Mouse (Mus musculus): ENCODE data around the gene Krt14. TPM values are rescaled to one million over a fixed set of nuclear protein-coding genes. Genes with fewer than 3 reads are reported as not detected.
"Not testable (repeated sequence)": the region's sequence is repeated elsewhere in the genome, so short reads cannot be mapped to it uniquely, and the experiment has no call there.

Gene Krt14
- 8.9 and 10.0 TPM in 2 replicates for polyA plus RNA-seq (2015; fragmentation: Nextera tagmentation; extraction: Ambion mirVana)

DNA sequence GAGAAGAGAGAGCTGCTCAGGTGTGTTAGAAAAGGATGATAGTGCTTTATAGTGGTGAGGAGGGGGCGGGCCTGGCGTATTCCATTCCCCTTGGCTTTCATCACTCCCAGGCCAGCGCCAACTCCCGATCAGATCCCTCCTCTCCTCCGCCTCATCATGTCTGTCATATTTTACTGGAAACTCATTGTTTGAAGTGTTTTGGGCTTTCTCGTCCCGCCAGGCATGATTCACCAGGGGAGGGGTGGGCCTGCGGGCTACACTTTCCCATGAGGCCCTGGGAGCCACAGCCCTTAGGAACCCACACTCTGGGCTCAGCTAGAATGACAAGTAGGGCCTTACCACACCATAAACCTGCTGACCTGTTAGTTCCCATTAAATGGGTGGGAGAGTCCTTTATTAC is at the start of gene Krt14:
Gene Krt14, minus strand, starts transcription at position 51 of the 400 bp plus-strand sequence.
- Histone ChIP-seq H3K4me3 (ENCODE audit: low read depth, low read length) (no peak within 1 kb of the TSS), H3K9ac (ENCODE audit: low read depth, low read length) (no peak within 1 kb of the TSS), H3K36me3 (ENCODE audit: control insufficient read depth, insufficient read depth) (no peaks in the 10 kb centered on the region), H3K27me3 (replicated peaks; ENCODE audit: control insufficient read depth, insufficient read depth, low read length) (no peaks in the 10 kb centered on the region; the same call in 1 of the 2 replicates), H3K9me3 (ENCODE audit: control insufficient read depth) (no peaks in the 10 kb centered on the region), H3K4me2 (replicated peaks; ENCODE audit: low read depth) (peak within 1 kb of the TSS; percentile 27; the same call in 1 of the 2 replicates), H3K27ac (ENCODE audit: low read depth, low read length) (no peak within 1 kb of the TSS), H3K4me1 (replicated peaks; ENCODE audit: control insufficient read depth, insufficient read depth, low read length) (no peaks in the 10 kb centered on the region)
- TF ChIP-seq CTCF (IDR thresholded peaks at IDR 0.05; ENCODE audit: low read depth) = no peak
- 80% methylated on average over 8 of the region's 8 CpGs for WGBS
- no peak for ATAC-seq

DNA sequence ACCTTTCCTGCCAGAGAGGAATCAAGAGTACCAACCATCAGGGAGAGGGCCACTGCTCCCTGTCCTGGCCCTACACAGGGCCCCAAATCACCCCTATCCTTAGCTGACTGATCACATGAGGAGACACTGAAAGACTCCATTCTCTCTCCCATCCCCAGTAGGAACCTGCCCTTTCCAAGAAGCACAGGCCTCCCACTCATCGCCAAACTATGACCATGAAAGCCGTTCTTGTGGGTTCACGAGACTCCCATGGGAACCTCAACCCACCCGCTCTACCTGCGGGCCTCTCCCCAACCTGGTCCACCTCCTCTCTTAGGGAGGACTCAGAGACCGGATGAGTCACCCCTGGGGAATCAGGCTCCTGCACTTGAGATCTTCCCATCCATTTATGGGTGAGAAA is 48.2 kb upstream of the Krt14 start:
- H3K9me3 ChIP-seq (ENCODE audit: control insufficient read depth) = no peaks in the 10 kb centered on the region
- H3K4me2 ChIP-seq (replicated peaks; ENCODE audit: low read depth) = no peak overlapping the region
- no peak overlapping the region for H3K4me3 ChIP-seq (ENCODE audit: low read depth, low read length)
- no peak overlapping the region for H3K27ac ChIP-seq (ENCODE audit: low read depth, low read length)
- H3K36me3 ChIP-seq (ENCODE audit: control insufficient read depth, insufficient read depth) = no peaks in the 10 kb centered on the region
- ATAC-seq = no peak
- H3K9ac ChIP-seq (ENCODE audit: low read depth, low read length) = no peak overlapping the region
- no peak for TF ChIP-seq CTCF (IDR thresholded peaks at IDR 0.05; ENCODE audit: low read depth)
- no peaks in the 10 kb centered on the region for H3K4me1 ChIP-seq (replicated peaks; ENCODE audit: control insufficient read depth, insufficient read depth, low read length)
- 90% methylated on average over 6 of the region's 6 CpGs for WGBS
- H3K27me3 ChIP-seq (replicated peaks; ENCODE audit: control insufficient read depth, insufficient read depth, low read length) = 0 out of 2 replicates have a peak, but pooled peaks cover 4% of the 10 kb centered on the region

DNA sequence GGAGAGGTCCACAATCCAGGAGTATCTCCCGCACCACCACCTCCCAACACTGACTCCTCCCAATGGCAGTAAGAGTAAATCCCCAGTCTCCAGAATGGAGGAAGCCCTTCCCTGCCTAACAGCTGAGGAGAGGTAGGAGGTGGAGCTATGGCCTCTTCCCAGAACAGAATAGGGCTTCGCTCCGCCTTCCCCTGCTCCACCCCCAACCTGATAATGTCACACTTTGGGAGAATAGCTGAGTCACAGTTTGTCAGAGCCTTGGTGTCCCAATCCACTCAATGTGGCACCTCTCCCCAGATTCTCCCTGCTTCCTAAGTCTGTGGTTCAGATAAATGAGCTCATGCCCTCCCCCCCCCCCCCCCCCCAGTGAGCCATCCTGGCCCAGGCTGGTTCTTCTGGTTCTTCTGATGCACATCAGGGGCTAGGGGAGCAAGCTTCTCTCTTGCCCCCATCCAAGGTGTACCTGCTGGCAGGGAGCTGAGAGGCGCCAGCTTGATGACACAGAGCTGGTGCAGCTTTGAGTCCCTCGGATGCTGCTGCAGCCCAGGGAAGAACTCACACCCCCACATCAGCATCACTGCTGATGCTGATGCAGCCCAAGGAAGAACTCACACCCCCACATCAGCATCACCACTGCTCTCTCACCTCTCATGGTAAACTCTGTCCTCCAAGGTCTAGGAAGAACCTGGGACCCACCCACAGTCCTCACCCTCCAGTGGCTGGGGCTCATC is 47.2 kb upstream of the Krt14 start:
- Histone ChIP-seq H3K4me1 (replicated peaks; ENCODE audit: control insufficient read depth, insufficient read depth, low read length) (no peaks in the 10 kb centered on the region), H3K27ac (ENCODE audit: low read depth, low read length) (no peak overlapping the region), H3K27me3 (replicated peaks; ENCODE audit: control insufficient read depth, insufficient read depth, low read length) (0 out of 2 replicates have a peak, but pooled peaks cover 4% of the 10 kb centered on the region), H3K36me3 (ENCODE audit: control insufficient read depth, insufficient read depth) (no peaks in the 10 kb centered on the region), H3K9me3 (ENCODE audit: control insufficient read depth) (no peaks in the 10 kb centered on the region), H3K4me3 (ENCODE audit: low read depth, low read length) (no peak overlapping the region), H3K4me2 (replicated peaks; ENCODE audit: low read depth) (no peak overlapping the region), H3K9ac (ENCODE audit: low read depth, low read length) (no peak overlapping the region)
- 55% methylated on average over 5 of the region's 5 CpGs for WGBS
- ATAC-seq = 0 out of 2 replicates have a peak, but pooled peaks have one; percentile 22
- TF ChIP-seq CTCF (IDR thresholded peaks at IDR 0.05; ENCODE audit: low read depth) = no peak

DNA sequence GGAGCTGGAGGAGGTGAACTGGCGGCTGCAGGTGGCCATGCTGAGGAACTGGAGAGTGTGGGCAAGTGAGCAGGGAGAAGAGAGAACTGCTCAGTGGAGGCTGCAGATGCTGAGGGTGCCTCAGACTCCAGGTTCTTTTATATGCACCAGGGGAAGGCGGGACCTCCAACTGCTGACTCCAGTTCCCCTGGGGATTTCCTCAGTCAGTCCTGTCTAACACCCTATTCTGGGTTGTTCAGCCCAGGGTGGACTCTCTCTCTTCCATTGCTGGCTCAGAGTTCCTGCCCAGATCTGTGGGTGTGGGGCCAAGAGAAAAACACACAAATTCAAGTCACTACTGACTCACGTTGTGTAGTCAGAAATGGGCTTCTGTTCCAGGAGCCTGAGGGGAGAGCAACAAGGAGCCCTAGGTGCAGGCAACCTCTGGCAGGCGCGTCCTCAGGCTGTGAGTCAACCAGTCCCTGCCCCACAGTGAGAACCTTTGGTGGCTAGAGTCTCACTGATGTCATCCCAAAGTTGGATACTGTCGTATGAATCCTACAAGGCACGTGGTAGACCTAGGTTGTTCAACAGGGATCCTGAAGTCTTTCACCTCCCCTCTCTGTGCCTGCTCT is 41.6 kb upstream of the Krt14 start, which contains the start of gene Krt16:
Gene Krt16, minus strand, starts transcription at position 51 of the 614 bp plus-strand sequence.
- H3K36me3 ChIP-seq (ENCODE audit: control insufficient read depth, insufficient read depth) = no peaks in the 10 kb centered on the region
- no peak within 1 kb of the TSS for H3K4me2 ChIP-seq (replicated peaks; ENCODE audit: low read depth)
- no peak for ATAC-seq
- H3K27ac ChIP-seq (ENCODE audit: low read depth, low read length) = no peak within 1 kb of the TSS
- no peak within 1 kb of the TSS for H3K9ac ChIP-seq (ENCODE audit: low read depth, low read length)
- no peaks in the 10 kb centered on the region for H3K27me3 ChIP-seq (replicated peaks; ENCODE audit: control insufficient read depth, insufficient read depth, low read length)
- no peak within 1 kb of the TSS for H3K4me3 ChIP-seq (ENCODE audit: low read depth, low read length)
- no peaks in the 10 kb centered on the region for H3K4me1 ChIP-seq (replicated peaks; ENCODE audit: control insufficient read depth, insufficient read depth, low read length)
- no peak for TF ChIP-seq CTCF (IDR thresholded peaks at IDR 0.05; ENCODE audit: low read depth)
- H3K9me3 ChIP-seq (ENCODE audit: control insufficient read depth) = no peaks in the 10 kb centered on the region
- WGBS = 82% methylated on average over 7 of the region's 7 CpGs

DNA sequence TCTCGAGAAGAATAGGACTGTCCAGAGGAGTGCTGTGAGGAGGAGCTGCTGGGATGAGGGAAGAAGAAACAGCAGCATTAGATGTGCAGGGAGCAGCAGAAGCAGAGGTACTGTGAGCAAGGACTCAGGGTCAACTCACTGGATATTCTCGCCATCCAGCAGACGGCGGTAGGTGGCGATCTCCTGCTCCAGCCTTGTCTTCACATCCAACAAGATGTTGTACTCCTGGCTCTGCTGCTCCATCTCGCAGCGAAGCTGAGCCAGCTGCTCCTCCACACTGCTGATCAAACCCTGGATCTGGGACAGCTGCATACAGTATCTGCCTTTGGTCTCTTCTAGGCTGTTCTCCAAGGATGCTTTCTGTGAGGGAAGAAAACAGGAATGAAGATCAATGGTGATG is 39.1 kb upstream of the Krt14 start:
- not testable (repeated sequence) for H3K4me2 ChIP-seq (replicated peaks; ENCODE audit: low read depth); H3K27ac ChIP-seq (ENCODE audit: low read depth, low read length); H3K27me3 ChIP-seq (replicated peaks; ENCODE audit: control insufficient read depth, insufficient read depth, low read length); H3K9ac ChIP-seq (ENCODE audit: low read depth, low read length); ATAC-seq; H3K4me3 ChIP-seq (ENCODE audit: low read depth, low read length); H3K9me3 ChIP-seq (ENCODE audit: control insufficient read depth); H3K4me1 ChIP-seq (replicated peaks; ENCODE audit: control insufficient read depth, insufficient read depth, low read length); H3K36me3 ChIP-seq (ENCODE audit: control insufficient read depth, insufficient read depth)
- WGBS = 59% methylated on average over 7 of the region's 7 CpGs
- TF ChIP-seq CTCF (IDR thresholded peaks at IDR 0.05; ENCODE audit: low read depth) = peak; percentile 20; the same call in 1 of the 2 replicates

DNA sequence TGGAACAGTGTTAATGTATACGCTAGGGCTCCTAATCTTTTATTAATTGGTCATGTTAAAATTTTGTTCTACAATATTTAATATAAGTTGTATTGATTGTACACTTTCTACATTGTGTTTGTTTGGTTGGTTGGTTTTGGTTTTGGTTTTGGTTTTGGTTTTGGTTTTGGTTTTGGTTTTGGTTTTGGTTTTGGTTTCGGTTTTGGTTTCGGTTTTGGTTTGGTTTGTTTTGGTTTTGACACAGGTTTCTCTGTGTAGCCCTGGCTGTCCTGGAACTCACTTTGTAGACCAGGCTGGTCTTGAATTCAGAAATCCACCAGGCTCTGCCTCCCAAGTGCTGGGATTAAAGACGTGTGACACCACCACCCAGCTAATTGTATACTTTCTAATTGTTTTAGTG is 32.9 kb upstream of the Krt14 start:
- not testable (repeated sequence) for H3K9me3 ChIP-seq (ENCODE audit: control insufficient read depth); H3K36me3 ChIP-seq (ENCODE audit: control insufficient read depth, insufficient read depth); ATAC-seq; H3K9ac ChIP-seq (ENCODE audit: low read depth, low read length); H3K4me1 ChIP-seq (replicated peaks; ENCODE audit: control insufficient read depth, insufficient read depth, low read length); H3K4me3 ChIP-seq (ENCODE audit: low read depth, low read length); H3K4me2 ChIP-seq (replicated peaks; ENCODE audit: low read depth); H3K27ac ChIP-seq (ENCODE audit: low read depth, low read length); H3K27me3 ChIP-seq (replicated peaks; ENCODE audit: control insufficient read depth, insufficient read depth, low read length)
- WGBS = 87% methylated on average over 4 of the region's 4 CpGs
